7 mouse cellular contexts compared by ENCODE assay signal in genomic region chr2:181600226-181600758, GRCm38 (mm10). TPM values are rescaled to one million over a fixed set of nuclear protein-coding genes. Genes with fewer than 3 reads are reported as not detected.
DNase-seq lines count a peak whose midpoint lies in the region; ATAC-seq and TF ChIP-seq lines count a peak whose summit lies in the region.

No protein-coding gene starts in this region.

- no peak for TF ChIP-seq POLR2A in thymus, adult 2 months (IDR thresholded peaks at IDR 0.05; ENCODE audit: control insufficient read depth, extremely low read depth, insufficient read depth, low read length, poor library complexity)

- ATAC-seq in embryonic facial prominence, embryonic 13.5 days (ENCODE audit: insufficient number of reproducible peaks, insufficient read depth, low FRiP score, low TSS enrichment, low read depth) = no peak
- 0 out of 2 replicates have a peak, but pooled peaks have one; percentile 0 for ATAC-seq in hindbrain, embryonic 15.5 days (ENCODE audit: low FRiP score, low read depth)
- no peak for ATAC-seq in midbrain, postnatal 0 days (ENCODE audit: low FRiP score)

- no peak for TF ChIP-seq CTCF in left cerebral cortex, adult 2 months (IDR thresholded peaks at IDR 0.05)
- no peak for TF ChIP-seq CTCF in midbrain, postnatal 0 days (IDR thresholded peaks at IDR 0.05)
- no peak for TF ChIP-seq CTCF in thymus, adult 2 months (IDR thresholded peaks at IDR 0.05; ENCODE audit: borderline replicate concordance, control insufficient read depth, extremely low read depth, insufficient read depth, low read length, poor library complexity)

- intact Hi-C loops in left cerebral cortex, adult 2 months (cut with DNase I) = loop anchor here (5.0 kb wide), 1 partner anchor 77 kb away; no protein-coding TSS in a partner anchor
- intact Hi-C loops in left cerebral cortex, postnatal 4 days (cut with DNase I) = no loop called here

- H3K27ac ChIP-seq in left cerebral cortex, adult 2 months = peak overlapping the region; percentile 94
- H3K27ac ChIP-seq in embryonic facial prominence, embryonic 13.5 days = no peak overlapping the region
- H3K27ac ChIP-seq in hindbrain, embryonic 15.5 days (replicated peaks) = peak overlapping the region; percentile 85; the same call in 1 of the 2 replicates
- H3K27ac ChIP-seq in midbrain, postnatal 0 days (ENCODE audit: low read depth, low read length) = peak overlapping the region; percentile 77
- no peak overlapping the region for H3K27ac ChIP-seq in thymus, adult 2 months (ENCODE audit: control insufficient read depth, insufficient read depth, low read length)

- peak overlapping the region; percentile 74 for H3K4me3 ChIP-seq in left cerebral cortex, adult 2 months
- peak overlapping the region; percentile 93 for H3K4me3 ChIP-seq in embryonic facial prominence, embryonic 13.5 days
- H3K4me3 ChIP-seq in hindbrain, embryonic 15.5 days = peak overlapping the region; percentile 91
- peak overlapping the region; percentile 60 for H3K4me3 ChIP-seq in midbrain, postnatal 0 days (ENCODE audit: low read depth, low read length)
- no peak overlapping the region for H3K4me3 ChIP-seq in thymus, adult 2 months (ENCODE audit: control insufficient read depth, insufficient read depth, low read length)

- peaks cover 30% of the 10 kb centered on the region for H3K27me3 ChIP-seq in embryonic facial prominence, embryonic 13.5 days
- H3K27me3 ChIP-seq in hindbrain, embryonic 15.5 days = no peaks in the 10 kb centered on the region
- H3K27me3 ChIP-seq in midbrain, postnatal 0 days (ENCODE audit: insufficient read depth, low read length) = no peaks in the 10 kb centered on the region
- no peaks in the 10 kb centered on the region for H3K27me3 ChIP-seq in thymus, adult 2 months (ENCODE audit: control insufficient read depth, insufficient read depth, low read length)

- H3K4me1 ChIP-seq in embryonic facial prominence, embryonic 13.5 days = peaks cover 35% of the 10 kb centered on the region
- peaks cover 54% of the 10 kb centered on the region for H3K4me1 ChIP-seq in hindbrain, embryonic 15.5 days (replicated peaks)
- peaks cover 8% of the 10 kb centered on the region; the same call in 1 of the 2 replicates for H3K4me1 ChIP-seq in midbrain, postnatal 0 days (ENCODE audit: insufficient read depth, low read length)
- H3K4me1 ChIP-seq in thymus, adult 2 months (replicated peaks; ENCODE audit: control insufficient read depth, insufficient read depth, low read length) = peaks cover 12% of the 10 kb centered on the region

- WGBS in embryonic facial prominence, embryonic 13.5 days = 61% methylated on average over 6 of the region's 6 CpGs
- WGBS in hindbrain, embryonic 15.5 days = 67% methylated on average over 6 of the region's 6 CpGs
- WGBS in midbrain, postnatal 0 days = 69% methylated on average over 6 of the region's 6 CpGs
- WGBS in thymus, adult 2 months = 77% methylated on average over 6 of the region's 6 CpGs

- no peaks in the 10 kb centered on the region for H3K36me3 ChIP-seq in embryonic facial prominence, embryonic 13.5 days
- 0 out of 2 replicates have a peak, but pooled peaks cover 11% of the 10 kb centered on the region for H3K36me3 ChIP-seq in hindbrain, embryonic 15.5 days
- peaks cover 9% of the 10 kb centered on the region; the same call in 1 of the 2 replicates for H3K36me3 ChIP-seq in midbrain, postnatal 0 days (ENCODE audit: insufficient read depth, low read length)
- no peaks in the 10 kb centered on the region for H3K36me3 ChIP-seq in thymus, adult 2 months (ENCODE audit: control insufficient read depth, insufficient read depth, low read length)

- peak overlapping the region; percentile 85 for H3K4me2 ChIP-seq in embryonic facial prominence, embryonic 13.5 days
- peak overlapping the region; percentile 77 for H3K4me2 ChIP-seq in hindbrain, embryonic 15.5 days
- H3K4me2 ChIP-seq in midbrain, postnatal 0 days (ENCODE audit: low read depth, low read length, poor library complexity, severe bottlenecking) = peak overlapping the region; percentile 61

- no peaks in the 10 kb centered on the region for H3K9me3 ChIP-seq in embryonic facial prominence, embryonic 13.5 days
- no peaks in the 10 kb centered on the region for H3K9me3 ChIP-seq in hindbrain, embryonic 15.5 days
- no peaks in the 10 kb centered on the region for H3K9me3 ChIP-seq in midbrain, postnatal 0 days (ENCODE audit: low read length)

- H3K9ac ChIP-seq in embryonic facial prominence, embryonic 13.5 days = peak overlapping the region; percentile 89
- H3K9ac ChIP-seq in hindbrain, embryonic 15.5 days = peak overlapping the region; percentile 60
- H3K9ac ChIP-seq in midbrain, postnatal 0 days (replicated peaks; ENCODE audit: low read length, poor library complexity, severe bottlenecking) = peak overlapping the region; percentile 48

- no peak for DNase-seq in left cerebral cortex, adult 2 months (ENCODE audit: extremely low spot score in 1 of 2, low spot score in 2 of 2)
- no peak for DNase-seq in left cerebral cortex, postnatal 4 days
- DNase-seq in midbrain, postnatal 0 days (ENCODE audit: low spot score) = no peak
- no peak for DNase-seq in thymus, adult 2 months
- no peak for DNase-seq in testis, postnatal 14 days (ENCODE audit: low spot score)

RNA-seq across cellular contexts. Expression of gene Samd10, which starts 1.3 kb away (rescaled TPM):
- total RNA-seq in left cerebral cortex, adult 2 months (2021) = 10 to 100 TPM; 21.5 to 22.0 TPM
- total RNA-seq in left cerebral cortex, postnatal 4 days (2021) = 10 to 100 TPM; 43.7 to 48.7 TPM
- polyA plus RNA-seq in embryonic facial prominence, embryonic 13.5 days (2015; fragmentation: Nextera tagmentation; extraction: Ambion mirVana) = 9.3 and 10.4 TPM in 2 replicates
- 186 and 200 TPM in 2 replicates for polyA plus RNA-seq in hindbrain, embryonic 15.5 days (2015; fragmentation: Nextera tagmentation; extraction: Ambion mirVana)
- 140 and 142 TPM in 2 replicates for total RNA-seq in midbrain, postnatal 0 days (2014; rRNA removed)
- polyA plus RNA-seq in midbrain, postnatal 0 days (2015; fragmentation: Nextera tagmentation; extraction: Ambion mirVana) = 174 and 179 TPM in 2 replicates
- 26.5 and 29.0 TPM in 2 replicates for polyA plus RNA-seq in thymus, adult 2 months (2012; rRNA removed)

RNA-seq across cellular contexts. Expression of gene Zfp512b, which starts 7.7 kb away (rescaled TPM):
- 10 to 100 TPM; 83.1 to 93.8 TPM for total RNA-seq in left cerebral cortex, adult 2 months (2021)
- 100 to 1,000 TPM; 191 to 197 TPM for total RNA-seq in left cerebral cortex, postnatal 4 days (2021)
- 70.9 and 81.1 TPM in 2 replicates for polyA plus RNA-seq in embryonic facial prominence, embryonic 13.5 days (2015; fragmentation: Nextera tagmentation; extraction: Ambion mirVana)
- polyA plus RNA-seq in hindbrain, embryonic 15.5 days (2015; fragmentation: Nextera tagmentation; extraction: Ambion mirVana) = 82.9 and 94.0 TPM in 2 replicates
- 60.0 and 85.1 TPM in 2 replicates for total RNA-seq in midbrain, postnatal 0 days (2014; rRNA removed)
- polyA plus RNA-seq in midbrain, postnatal 0 days (2015; fragmentation: Nextera tagmentation; extraction: Ambion mirVana) = 81.1 and 99.7 TPM in 2 replicates
- polyA plus RNA-seq in thymus, adult 2 months (2012; rRNA removed) = 87.6 and 89.1 TPM in 2 replicates

RNA-seq across cellular contexts. Expression of gene Prpf6, which starts 8.6 kb away (rescaled TPM):
- total RNA-seq in left cerebral cortex, adult 2 months (2021) = 10 to 100 TPM; 54.4 to 57.4 TPM
- 10 to 100 TPM; 49.7 to 51.6 TPM for total RNA-seq in left cerebral cortex, postnatal 4 days (2021)
- polyA plus RNA-seq in embryonic facial prominence, embryonic 13.5 days (2015; fragmentation: Nextera tagmentation; extraction: Ambion mirVana) = 64.0 and 68.9 TPM in 2 replicates
- polyA plus RNA-seq in hindbrain, embryonic 15.5 days (2015; fragmentation: Nextera tagmentation; extraction: Ambion mirVana) = 59.3 and 60.3 TPM in 2 replicates
- total RNA-seq in midbrain, postnatal 0 days (2014; rRNA removed) = 34.4 and 39.3 TPM in 2 replicates
- 40.5 and 40.6 TPM in 2 replicates for polyA plus RNA-seq in midbrain, postnatal 0 days (2015; fragmentation: Nextera tagmentation; extraction: Ambion mirVana)
- polyA plus RNA-seq in thymus, adult 2 months (2012; rRNA removed) = 22.2 and 22.5 TPM in 2 replicates

RNA-seq across cellular contexts. Expression of gene Uckl1, which starts 15.6 kb away (rescaled TPM):
- 10 to 100 TPM; 57.7 to 71.1 TPM for total RNA-seq in left cerebral cortex, adult 2 months (2021)
- total RNA-seq in left cerebral cortex, postnatal 4 days (2021) = 10 to 100 TPM; 66.1 to 69.2 TPM
- polyA plus RNA-seq in embryonic facial prominence, embryonic 13.5 days (2015; fragmentation: Nextera tagmentation; extraction: Ambion mirVana) = 41.1 and 57.1 TPM in 2 replicates
- polyA plus RNA-seq in hindbrain, embryonic 15.5 days (2015; fragmentation: Nextera tagmentation; extraction: Ambion mirVana) = 61.2 and 62.0 TPM in 2 replicates
- 49.8 and 63.9 TPM in 2 replicates for total RNA-seq in midbrain, postnatal 0 days (2014; rRNA removed)
- 45.2 and 52.7 TPM in 2 replicates for polyA plus RNA-seq in midbrain, postnatal 0 days (2015; fragmentation: Nextera tagmentation; extraction: Ambion mirVana)
- polyA plus RNA-seq in thymus, adult 2 months (2012; rRNA removed) = 266 and 327 TPM in 2 replicates

RNA-seq across cellular contexts. Expression of gene Gm29797, which starts 56.5 kb away (rescaled TPM):
- 1 to 10 TPM in 1 of 2 experiments, under 1 TPM in 1; 0.48 to 1.3 TPM for total RNA-seq in left cerebral cortex, adult 2 months (2021)
- total RNA-seq in left cerebral cortex, postnatal 4 days (2021) = under 1 TPM; 0.50 to 0.54 TPM
- not detected in 2 replicates for polyA plus RNA-seq in embryonic facial prominence, embryonic 13.5 days (2015; fragmentation: Nextera tagmentation; extraction: Ambion mirVana)
- not detected in 2 replicates for polyA plus RNA-seq in hindbrain, embryonic 15.5 days (2015; fragmentation: Nextera tagmentation; extraction: Ambion mirVana)
- total RNA-seq in midbrain, postnatal 0 days (2014; rRNA removed) = not detected in 2 replicates
- not detected in 2 replicates for polyA plus RNA-seq in midbrain, postnatal 0 days (2015; fragmentation: Nextera tagmentation; extraction: Ambion mirVana)
- polyA plus RNA-seq in thymus, adult 2 months (2012; rRNA removed) = 0.57 and 1.0 TPM in 2 replicates

Comparison
In these comparisons a context has a peak if more than half of its experiments do, and no peak if none do; other contexts are left out.
1. H3K27ac ChIP-seq: peak in left cerebral cortex, adult 2 months (single experiment), hindbrain, embryonic 15.5 days (single experiment) and midbrain, postnatal 0 days (single experiment); none in embryonic facial prominence, embryonic 13.5 days (single experiment) and thymus, adult 2 months (single experiment).
2. Peak in every context shown above with its lines, with median percentiles within 50 percentile points of each other: H3K4me2 ChIP-seq and H3K9ac ChIP-seq.